Mouse (Mus musculus) liver, embryonic 16.5 days (tissue): ENCODE data around the gene Eps15l1. TPM values are rescaled to one million over a fixed set of nuclear protein-coding genes. Genes with fewer than 3 reads are reported as not detected.
A peak's percentile ranks its signal among the peaks of the same experiment; 100 is the strongest.

ENCODE experiments used
- ATAC-seq: fragments of 200-750 bp; cut with Nextera tagmentation; 2 replicates; pipeline ENCODE4 v1.8.0; 2017; ENCODE audit warnings: low read depth, mild to moderate bottlenecking, moderate number of reproducible peaks, moderate library complexity
- H3K27ac ChIP-seq: fragments of 300-500 bp; sonication (generic); 2 replicates; pipeline ENCODE4 v1.5.1; 2014; ENCODE audit warnings: mild to moderate bottlenecking, low read length
- H3K27me3 ChIP-seq: fragments of 300-500 bp; sonication (generic); 2 replicates; pipeline ENCODE4 v1.6.1; 2014; ENCODE audit warnings: low read depth, low read length, mixed read lengths; ENCODE audit not compliant: control insufficient read depth, insufficient read depth
- H3K36me3 ChIP-seq: fragments of 300-500 bp; sonication (generic); 2 replicates; pipeline ENCODE4 v1.6.1; 2014; ENCODE audit warnings: mild to moderate bottlenecking; ENCODE audit not compliant: control insufficient read depth, insufficient read depth
- H3K4me1 ChIP-seq: fragments of 300-500 bp; sonication (generic); 2 replicates; pipeline ENCODE4 v1.6.1; 2014; ENCODE audit warnings: low read depth, low read length, mixed read lengths; ENCODE audit not compliant: control insufficient read depth
- H3K4me2 ChIP-seq: fragments of 300-500 bp; sonication (generic); 2 replicates; pipeline ENCODE4 v1.6.1; 2014; ENCODE audit warnings: low read depth, low read length, mixed read lengths
- H3K4me3 ChIP-seq: fragments of 300-500 bp; sonication (generic); 2 replicates; pipeline ENCODE4 v1.5.1; 2014; ENCODE audit warnings: low read depth, mild to moderate bottlenecking, low read length
- H3K9ac ChIP-seq: fragments of 300-500 bp; sonication (generic); 2 replicates; pipeline ENCODE4 v1.6.1; 2014; ENCODE audit warnings: low read depth, low read length
- H3K9me3 ChIP-seq: fragments of 300-500 bp; sonication (generic); replicated peaks from 2 replicates; pipeline ENCODE4 v1.6.1; 2016; ENCODE audit warnings: low read length; ENCODE audit not compliant: control insufficient read depth
- WGBS: fragments of 180-500 bp; shearing (Covaris S2); extraction: QIAGEN DNeasy Blood & Tissue Kit; methylation state at CpG from one replicate; pipeline ENCODE4 v1.1.7; 2014; ENCODE audit not compliant: insufficient replicate concordance; 5-methylcytosine and 5-hydroxymethylcytosine counted together
- polyA plus RNA-seq: library from polyadenylated mRNA; unstranded; fragments of >200 nt; fragmentation: Nextera tagmentation; extraction: Ambion mirVana; gene quantifications from 2 replicates; pipeline ENCODE4 v1.2.1, GENCODE M21; 2015

Gene Eps15l1
- polyA plus RNA-seq, 1 experiment from 2014 or later = 19.2 TPM

DNA sequence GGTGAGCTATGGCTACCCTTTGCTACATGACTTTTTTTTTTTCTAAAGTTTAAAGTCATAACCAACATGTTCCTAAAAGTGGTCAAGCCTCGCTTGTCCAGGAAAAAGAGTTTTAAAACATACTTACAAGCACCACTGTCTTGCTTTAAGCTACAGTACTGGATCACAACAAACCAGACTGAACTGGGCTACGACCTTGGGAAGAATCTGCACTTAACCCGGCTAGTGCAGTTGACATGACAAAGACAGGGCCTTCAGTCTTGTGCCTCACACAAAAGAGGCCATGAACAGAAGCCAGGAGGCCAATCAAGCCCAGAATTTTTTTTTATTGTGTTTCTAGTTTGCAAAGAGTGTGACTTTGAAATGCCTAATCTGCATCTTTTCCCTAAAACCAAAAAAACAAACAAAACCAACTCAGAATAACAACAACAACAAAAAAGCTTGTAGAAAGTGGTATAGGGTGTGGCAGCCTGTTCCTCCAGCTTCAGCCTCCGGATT lies 87.1 kb downstream of the Eps15l1 start:
- no peak overlapping the region for H3K27ac ChIP-seq
- no peak overlapping the region for H3K4me2 ChIP-seq
- H3K9me3 ChIP-seq = no peaks in the 10 kb centered on the region
- WGBS = 64% methylated on average over 4 of the region's 4 CpGs
- H3K36me3 ChIP-seq = no peaks in the 10 kb centered on the region
- H3K4me3 ChIP-seq = no peak overlapping the region
- H3K9ac ChIP-seq = no peak overlapping the region
- H3K27me3 ChIP-seq = no peaks in the 10 kb centered on the region
- H3K4me1 ChIP-seq = no peaks in the 10 kb centered on the region
- ATAC-seq = no peak

- Histone ChIP-seq H3K9ac (no peak overlapping the region), H3K4me1 (no peaks in the 10 kb centered on the region), H3K36me3 (no peaks in the 10 kb centered on the region), H3K9me3 (no peaks in the 10 kb centered on the region), H3K27me3 (no peaks in the 10 kb centered on the region), H3K4me3 (no peak overlapping the region), H3K27ac (no peak overlapping the region), H3K4me2 (no peak overlapping the region)
- ATAC-seq = no peak
- 41% methylated on average over 3 of the region's 3 CpGs for WGBS
Observed at GRCm38 (mm10) chr8:72333429-72334143, 87.7 kb downstream of the Eps15l1 start.

DNA sequence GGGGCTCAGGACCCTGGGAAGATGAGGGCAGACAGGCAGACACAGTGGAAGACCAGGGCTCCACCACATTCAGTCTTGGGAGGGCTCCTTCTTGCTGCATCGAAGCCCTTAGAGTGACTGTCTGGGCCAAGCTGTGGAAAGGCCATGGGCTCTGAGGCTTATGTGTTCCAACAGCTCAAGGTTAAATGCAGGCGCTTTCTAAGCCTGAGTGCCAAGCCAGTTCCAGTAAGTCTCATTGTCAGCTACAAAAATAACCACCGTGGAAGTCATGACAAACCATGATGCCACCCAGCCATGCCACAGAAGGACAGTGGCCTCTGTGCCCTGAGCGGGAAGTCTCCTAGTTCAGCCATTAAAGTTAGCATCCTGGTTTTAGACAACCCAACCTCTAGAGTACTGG lies 89.6 kb downstream of the Eps15l1 start:
- no peaks in the 10 kb centered on the region for H3K4me1 ChIP-seq
- no peaks in the 10 kb centered on the region for H3K36me3 ChIP-seq

DNA sequence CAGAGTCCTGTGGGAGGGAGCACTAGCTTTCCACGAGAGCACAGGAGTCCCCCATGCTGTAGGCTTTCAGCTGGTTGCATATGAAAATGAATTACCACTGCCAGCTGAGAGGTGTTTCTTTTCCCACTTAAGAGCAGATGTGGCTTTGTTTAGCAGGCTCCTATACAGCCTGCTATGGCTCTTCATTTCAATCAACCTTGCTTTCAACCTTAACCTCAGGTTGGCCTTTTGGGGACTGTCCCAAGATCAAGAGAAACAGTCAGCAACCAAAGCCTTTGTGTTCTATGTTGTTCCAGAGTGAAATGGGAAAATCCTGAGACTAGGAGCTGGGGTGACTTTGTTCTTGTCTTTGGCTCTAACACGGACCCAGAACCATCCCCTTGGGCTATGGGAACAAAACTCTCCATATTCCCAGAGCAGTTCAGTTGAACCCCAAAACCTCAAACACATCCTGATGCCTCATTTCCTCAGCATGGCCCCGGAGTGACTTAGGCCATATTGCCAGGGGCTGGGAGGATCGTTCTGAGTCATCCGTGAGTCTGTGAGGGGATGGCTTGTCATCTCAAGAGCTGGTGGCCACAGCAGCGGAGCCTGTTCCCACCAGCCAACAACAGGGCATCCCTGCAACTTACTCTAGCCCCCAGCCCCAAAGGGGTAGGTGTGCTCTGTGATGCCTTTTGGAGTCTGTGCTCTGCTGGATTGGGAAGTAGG lies 90.3 kb downstream of the Eps15l1 start:
- no peaks in the 10 kb centered on the region for H3K27me3 ChIP-seq
- H3K4me1 ChIP-seq = no peaks in the 10 kb centered on the region
- no peak overlapping the region for H3K4me2 ChIP-seq
- no peak overlapping the region for H3K27ac ChIP-seq
- H3K4me3 ChIP-seq = no peak overlapping the region
- 64% methylated on average over 6 of the region's 6 CpGs for WGBS
- no peaks in the 10 kb centered on the region for H3K36me3 ChIP-seq
- no peak for ATAC-seq
- H3K9me3 ChIP-seq = no peaks in the 10 kb centered on the region
- H3K9ac ChIP-seq = no peak overlapping the region

More for the DNA sequence above, 89.6 kb downstream of the Eps15l1 start:
- Histone ChIP-seq H3K9me3 (no peaks in the 10 kb centered on the region), H3K4me2 (no peak overlapping the region), H3K4me3 (no peak overlapping the region), H3K27ac (no peak overlapping the region), H3K27me3 (no peaks in the 10 kb centered on the region), H3K9ac (no peak overlapping the region)
- 65% methylated on average over 4 of the region's 4 CpGs for WGBS
- ATAC-seq = no peak

GRCm38 (mm10) chr8:72329116-72329515 lies 92.1 kb downstream of the Eps15l1 start:
- 60% methylated on average over 3 of the region's 3 CpGs for WGBS
- no peak for ATAC-seq
- H3K27ac ChIP-seq = no peak overlapping the region

GRCm38 (mm10) chr8:72324708-72325107 lies 96.6 kb downstream of the Eps15l1 start:
- no peak overlapping the region for H3K9ac ChIP-seq
- no peak overlapping the region for H3K4me2 ChIP-seq
- H3K4me3 ChIP-seq = no peak overlapping the region
- no peaks in the 10 kb centered on the region for H3K9me3 ChIP-seq
- peaks cover 3% of the 10 kb centered on the region; the same call in 1 of the 2 replicates for H3K4me1 ChIP-seq
- no peak overlapping the region for H3K27ac ChIP-seq
- WGBS = 52% methylated on average over 2 of the region's 2 CpGs
- no peaks in the 10 kb centered on the region for H3K36me3 ChIP-seq
- peaks cover 22% of the 10 kb centered on the region for H3K27me3 ChIP-seq
- no peak for ATAC-seq

More at GRCm38 (mm10) chr8:72329116-72329515, 92.1 kb downstream of the Eps15l1 start:
- H3K27me3 ChIP-seq = no peaks in the 10 kb centered on the region
- no peak overlapping the region for H3K4me3 ChIP-seq
- H3K4me1 ChIP-seq = no peaks in the 10 kb centered on the region
- H3K36me3 ChIP-seq = no peaks in the 10 kb centered on the region
- H3K9me3 ChIP-seq = no peaks in the 10 kb centered on the region
- H3K9ac ChIP-seq = no peak overlapping the region
- H3K4me2 ChIP-seq = no peak overlapping the region

DNA sequence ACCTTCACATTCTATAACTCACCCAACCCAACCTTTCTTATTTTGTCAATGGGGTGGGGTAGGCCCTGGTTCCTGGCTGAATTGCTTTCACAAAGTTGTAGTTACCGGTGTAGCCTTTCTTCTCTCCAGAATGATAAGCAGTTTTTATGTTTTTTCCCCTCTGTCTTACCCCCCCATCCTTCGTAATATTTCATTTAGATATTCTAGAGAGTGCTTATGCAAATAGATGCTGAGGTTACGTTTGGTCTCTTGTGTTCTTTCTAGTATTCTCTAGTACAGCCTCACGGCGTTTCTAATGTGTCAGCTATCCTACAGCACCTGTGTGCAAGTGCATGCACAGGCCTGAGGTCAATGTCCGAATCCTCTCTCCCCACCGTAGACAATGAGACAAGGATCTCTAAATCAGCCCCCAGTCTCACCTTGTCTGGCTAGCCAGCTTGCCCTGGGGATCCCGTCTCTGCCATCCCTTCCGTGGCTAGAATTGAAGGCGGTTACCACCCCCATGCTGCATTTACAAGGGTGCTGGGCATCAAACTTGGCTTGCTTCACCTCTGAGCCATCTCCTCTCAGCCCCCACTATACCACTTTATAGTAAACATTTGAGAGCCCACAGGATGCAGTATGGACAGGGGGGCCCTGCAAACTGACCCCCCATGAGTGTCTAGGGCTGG lies 97.1 kb downstream of the Eps15l1 start:
- 66% methylated on average over 10 of the region's 10 CpGs for WGBS
- Histone ChIP-seq H3K9ac (no peak overlapping the region), H3K27ac (no peak overlapping the region), H3K9me3 (no peaks in the 10 kb centered on the region), H3K27me3 (peaks cover 28% of the 10 kb centered on the region), H3K4me2 (no peak overlapping the region), H3K4me1 (peaks cover 3% of the 10 kb centered on the region; the same call in 1 of the 2 replicates), H3K4me3 (no peak overlapping the region), H3K36me3 (no peaks in the 10 kb centered on the region)
- no peak for ATAC-seq

GRCm38 (mm10) chr8:72323131-72323725 lies 98.0 kb downstream of the Eps15l1 start:
- 40% methylated on average over 6 of the region's 6 CpGs for WGBS
- H3K9me3 ChIP-seq = no peaks in the 10 kb centered on the region
- H3K9ac ChIP-seq = no peak overlapping the region
- ATAC-seq = no peak
- no peak overlapping the region for H3K4me2 ChIP-seq
- H3K4me3 ChIP-seq = no peak overlapping the region
- peaks cover 35% of the 10 kb centered on the region for H3K27me3 ChIP-seq
- H3K27ac ChIP-seq = 0 out of 2 replicates have a peak overlapping the region, but pooled peaks have one; percentile 5
- peaks cover 6% of the 10 kb centered on the region; the same call in 1 of the 2 replicates for H3K4me1 ChIP-seq
- H3K36me3 ChIP-seq = no peaks in the 10 kb centered on the region
